Mouse (Mus musculus): ENCODE data around the gene Gm10073.

DNA sequence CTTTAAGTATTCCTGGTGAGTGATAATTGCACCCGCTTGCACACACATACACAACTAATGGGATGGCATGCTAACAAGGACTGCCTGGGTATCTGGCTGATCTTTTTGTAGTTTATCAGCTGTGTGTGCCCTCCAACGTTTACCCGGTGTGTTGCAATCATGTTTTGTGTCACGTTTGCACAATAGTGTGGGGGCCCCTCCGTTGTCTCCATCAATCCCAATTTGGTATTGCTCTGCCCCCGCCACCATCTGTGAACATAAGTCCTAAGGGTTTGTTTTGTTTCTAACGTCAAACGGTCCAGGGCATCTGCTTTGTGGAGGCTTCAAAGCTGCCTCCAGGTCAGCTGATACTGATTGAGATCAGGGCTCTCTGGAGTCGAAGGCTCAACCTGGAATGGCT, 13.4 kb downstream of the Gm10073 start:
- no peak for TF ChIP-seq POLR2A (IDR thresholded peaks at IDR 0.05; ENCODE audit: low read depth, low read length)
- TF ChIP-seq CTCF (IDR thresholded peaks at IDR 0.05; ENCODE audit: borderline replicate concordance, insufficient read depth, low read length) = no peak

Measured in embryonic fibroblast, embryonic 13.5 days (primary cell).